Mouse (Mus musculus) neural tube, embryonic 15.5 days (tissue): ENCODE data around the gene Kif3a. TPM values are rescaled to one million over a fixed set of nuclear protein-coding genes. Genes with fewer than 3 reads are reported as not detected.

Source experiments
- ATAC-seq: fragments of 200-750 bp; cut with Nextera tagmentation; 2 replicates; pipeline ENCODE4 v1.8.0; 2017; ENCODE audit warnings: mild to moderate bottlenecking, moderate TSS enrichment, moderate library complexity; ENCODE audit not compliant: low FRiP score
- H3K27ac ChIP-seq: fragments of 300-500 bp; sonication (generic); replicated peaks from 2 replicates; pipeline ENCODE4 v1.5.1; 2015; ENCODE audit warnings: mild to moderate bottlenecking, inconsistent platforms
- H3K27me3 ChIP-seq: fragments of 300-500 bp; sonication (generic); replicated peaks from 2 replicates; pipeline ENCODE4 v1.6.1; 2015; ENCODE audit warnings: inconsistent platforms
- H3K36me3 ChIP-seq: fragments of 300-500 bp; sonication (generic); 2 replicates; pipeline ENCODE4 v1.6.1; 2015; ENCODE audit warnings: inconsistent platforms
- H3K4me1 ChIP-seq: fragments of 300-500 bp; sonication (generic); 2 replicates; pipeline ENCODE4 v1.6.1; 2015; ENCODE audit warnings: inconsistent platforms
- H3K4me2 ChIP-seq: fragments of 300-500 bp; sonication (generic); 2 replicates; pipeline ENCODE4 v1.6.1; 2015; ENCODE audit warnings: inconsistent platforms, mild to moderate bottlenecking, moderate library complexity
- H3K4me3 ChIP-seq: fragments of 300-500 bp; sonication (generic); replicated peaks from 2 replicates; pipeline ENCODE4 v1.5.1; 2015; ENCODE audit warnings: mild to moderate bottlenecking, inconsistent platforms
- H3K9ac ChIP-seq: fragments of 300-500 bp; sonication (generic); replicated peaks from 2 replicates; pipeline ENCODE4 v1.6.1; 2015; ENCODE audit warnings: mild to moderate bottlenecking, inconsistent platforms
- H3K9me3 ChIP-seq: fragments of 300-500 bp; sonication (generic); replicated peaks from 2 replicates; pipeline ENCODE4 v1.6.1; 2016; ENCODE audit warnings: inconsistent platforms
- WGBS: fragments of 180-500 bp; shearing (Covaris S2); methylation state at CpG from one replicate; pipeline ENCODE4 v1.1.7; 2015; ENCODE audit warnings: mixed read lengths; 5-methylcytosine and 5-hydroxymethylcytosine counted together
- polyA plus RNA-seq: library from polyadenylated mRNA; unstranded; fragments of >200 nt; fragmentation: Nextera tagmentation; extraction: Ambion mirVana; gene quantifications from 2 replicates; pipeline ENCODE4 v1.2.1, GENCODE M21; 2015

The Kif3a gene
- 275 and 338 TPM in 2 replicates for polyA plus RNA-seq

GRCm38 (mm10) chr11:53567224-53568014 is at the start of gene Kif3a:
Gene Kif3a, plus strand, starts transcription at chr11:53567379.
- under 1% methylated on average over 64 of the region's 69 CpGs for WGBS

GRCm38 (mm10) chr11:53518759-53519158 is 48.4 kb upstream of the Kif3a start:
- Histone ChIP-seq H3K9ac (no peak overlapping the region), H3K27me3 (no peaks in the 10 kb centered on the region), H3K9me3 (no peaks in the 10 kb centered on the region), H3K4me3 (no peak overlapping the region), H3K36me3 (no peaks in the 10 kb centered on the region), H3K27ac (no peak overlapping the region), H3K4me1 (peaks cover 43% of the 10 kb centered on the region), H3K4me2 (peak overlapping the region; percentile 87)
- no peak for ATAC-seq
- WGBS: 60% methylated on average over 5 of the region's 5 CpGs

More at GRCm38 (mm10) chr11:53567224-53568014, at the start of gene Kif3a:
- Histone ChIP-seq H3K4me3 (peak within 1 kb of the TSS; percentile 93), H3K4me2 (peak within 1 kb of the TSS; percentile 72), H3K27me3 (no peaks in the 10 kb centered on the region), H3K4me1 (peaks cover 30% of the 10 kb centered on the region), H3K27ac (peak within 1 kb of the TSS; percentile 93), H3K9ac (peak within 1 kb of the TSS; percentile 98), H3K36me3 (0 out of 2 replicates have a peak, but pooled peaks cover 10% of the 10 kb centered on the region), H3K9me3 (no peaks in the 10 kb centered on the region)
- ATAC-seq: peak; percentile 97

DNA sequence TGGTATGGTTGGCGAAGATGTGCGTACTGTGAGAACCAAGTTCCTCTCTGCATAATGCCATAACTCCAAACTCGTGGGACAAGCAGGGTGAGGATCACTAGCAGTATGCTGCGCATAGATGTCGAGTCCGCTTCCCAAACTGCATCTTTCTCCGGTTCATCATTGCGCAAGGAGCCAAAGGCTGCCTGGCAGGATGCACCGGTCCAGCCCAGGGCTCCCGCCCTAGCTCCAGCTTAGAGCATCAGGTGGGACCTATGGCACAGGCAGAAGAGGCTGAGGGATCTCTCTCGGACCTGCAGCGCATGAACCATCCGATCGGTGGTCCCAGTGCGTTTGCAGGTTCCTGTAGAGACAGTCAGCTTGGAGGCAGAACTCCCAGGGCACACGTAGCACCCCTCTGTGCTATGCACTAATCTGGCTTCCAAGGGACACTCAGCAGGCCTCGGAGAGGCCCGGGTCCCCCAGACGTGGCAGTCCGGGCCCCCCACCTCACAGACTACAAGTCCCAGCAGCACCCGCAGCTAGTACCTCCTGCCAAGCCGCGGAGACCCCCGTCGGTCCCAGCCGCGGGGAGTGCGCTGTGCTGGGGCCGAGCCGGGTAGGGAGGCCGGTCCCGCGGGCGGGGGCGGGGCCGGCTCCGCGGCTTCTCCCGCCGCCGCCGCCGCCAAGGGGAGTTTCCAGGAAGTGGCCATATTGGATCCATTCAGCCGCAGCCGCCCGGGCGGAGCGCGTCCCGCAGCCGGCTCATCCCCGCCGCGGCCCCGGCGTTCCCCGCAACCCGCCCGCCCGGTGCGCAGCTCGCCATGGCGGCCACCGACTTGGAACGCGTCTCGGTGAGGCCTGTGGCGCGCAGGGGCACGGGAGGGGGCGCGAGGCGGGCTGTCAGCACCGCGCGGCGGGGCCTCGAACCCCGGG is 47.7 kb upstream of the Kif3a start, which contains the start of gene Sept8:
Sept8 (plus strand) TSS at position 51 of the 915 bp plus-strand sequence.
- peaks cover 45% of the 10 kb centered on the region for H3K4me1 ChIP-seq
- peak; percentile 88 for ATAC-seq
- 5% methylated on average over 69 of the region's 79 CpGs for WGBS
- H3K4me2 ChIP-seq: peak within 1 kb of the TSS; percentile 87
- H3K27ac ChIP-seq: peak within 1 kb of the TSS; percentile 81
- no peaks in the 10 kb centered on the region for H3K27me3 ChIP-seq
- no peaks in the 10 kb centered on the region for H3K36me3 ChIP-seq
- no peaks in the 10 kb centered on the region for H3K9me3 ChIP-seq
- peak within 1 kb of the TSS; percentile 88 for H3K9ac ChIP-seq
- H3K4me3 ChIP-seq: peak within 1 kb of the TSS; percentile 78

GRCm38 (mm10) chr11:53520122-53520978 is 46.8 kb upstream of the Kif3a start:
- H3K9ac ChIP-seq: peak overlapping the region; percentile 88
- H3K27ac ChIP-seq: peak overlapping the region; percentile 81
- H3K9me3 ChIP-seq: no peaks in the 10 kb centered on the region
- no peaks in the 10 kb centered on the region for H3K36me3 ChIP-seq
- H3K4me2 ChIP-seq: peak overlapping the region; percentile 87
- H3K4me1 ChIP-seq: peaks cover 45% of the 10 kb centered on the region
- H3K4me3 ChIP-seq: peak overlapping the region; percentile 78
- peak; percentile 56 for ATAC-seq
- WGBS: 3% methylated on average over 24 of the region's 24 CpGs
- H3K27me3 ChIP-seq: no peaks in the 10 kb centered on the region

- peaks cover 45% of the 10 kb centered on the region for H3K4me1 ChIP-seq
- H3K9ac ChIP-seq: peak overlapping the region; percentile 88; the same call in 1 of the 2 replicates
- 36% methylated on average over 16 of the region's 16 CpGs for WGBS
- H3K4me3 ChIP-seq: peak overlapping the region; percentile 78
- H3K9me3 ChIP-seq: no peaks in the 10 kb centered on the region
- H3K36me3 ChIP-seq: no peaks in the 10 kb centered on the region
- H3K27me3 ChIP-seq: no peaks in the 10 kb centered on the region
- H3K27ac ChIP-seq: peak overlapping the region; percentile 81
- peak overlapping the region; percentile 87 for H3K4me2 ChIP-seq
- no peak for ATAC-seq
Measured at GRCm38 (mm10) chr11:53521120-53521820, 45.9 kb upstream of the Kif3a start.

DNA sequence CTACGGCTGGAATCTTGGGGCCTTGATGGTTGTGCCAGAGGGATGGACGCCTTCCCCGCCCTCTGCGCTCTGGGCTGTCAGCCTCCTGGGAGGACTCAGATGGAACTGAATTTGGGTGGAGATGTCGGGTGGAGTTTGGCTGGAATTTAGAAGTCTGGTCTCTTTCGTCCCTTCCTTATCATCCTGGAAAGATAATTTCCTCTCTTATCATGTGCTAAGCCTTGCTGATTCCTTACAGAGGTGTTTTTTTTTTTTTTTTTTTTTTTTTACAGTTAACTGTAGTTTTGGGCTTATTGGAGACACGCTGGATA is 45.4 kb upstream of the Kif3a start:
- Histone ChIP-seq H3K36me3 (no peaks in the 10 kb centered on the region), H3K4me3 (peak overlapping the region; percentile 78; the same call in 1 of the 2 replicates), H3K27ac (no peak overlapping the region), H3K4me2 (peak overlapping the region; percentile 87), H3K4me1 (peaks cover 45% of the 10 kb centered on the region), H3K9me3 (no peaks in the 10 kb centered on the region), H3K9ac (no peak overlapping the region), H3K27me3 (no peaks in the 10 kb centered on the region)
- WGBS: 84% methylated on average over 7 of the region's 7 CpGs
- ATAC-seq: no peak

DNA sequence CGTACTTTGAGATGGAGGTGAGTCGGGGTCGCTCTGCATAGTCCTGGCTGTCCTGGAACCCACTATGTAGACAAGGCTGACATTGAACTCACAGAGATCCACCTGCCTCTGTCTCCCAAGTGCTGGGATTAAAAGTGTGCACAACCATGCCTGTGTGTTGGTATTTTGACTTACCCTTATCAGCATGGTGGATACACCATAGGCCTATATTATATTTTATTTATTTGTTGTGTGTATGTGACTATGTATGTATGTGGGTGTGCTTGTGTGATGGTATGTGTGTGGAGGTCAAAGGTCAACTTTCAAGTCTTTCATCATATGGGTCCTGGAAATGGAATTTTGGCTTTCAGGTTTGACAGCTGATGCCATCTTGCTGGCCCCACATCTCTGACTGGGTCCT is 44.8 kb upstream of the Kif3a start:
- H3K4me2 ChIP-seq: no peak overlapping the region
- no peaks in the 10 kb centered on the region for H3K9me3 ChIP-seq
- peaks cover 45% of the 10 kb centered on the region for H3K4me1 ChIP-seq
- no peaks in the 10 kb centered on the region for H3K36me3 ChIP-seq
- H3K9ac ChIP-seq: no peak overlapping the region
- ATAC-seq: no peak
- H3K4me3 ChIP-seq: no peak overlapping the region
- no peak overlapping the region for H3K27ac ChIP-seq
- 91% methylated on average over 3 of the region's 3 CpGs for WGBS
- no peaks in the 10 kb centered on the region for H3K27me3 ChIP-seq

DNA sequence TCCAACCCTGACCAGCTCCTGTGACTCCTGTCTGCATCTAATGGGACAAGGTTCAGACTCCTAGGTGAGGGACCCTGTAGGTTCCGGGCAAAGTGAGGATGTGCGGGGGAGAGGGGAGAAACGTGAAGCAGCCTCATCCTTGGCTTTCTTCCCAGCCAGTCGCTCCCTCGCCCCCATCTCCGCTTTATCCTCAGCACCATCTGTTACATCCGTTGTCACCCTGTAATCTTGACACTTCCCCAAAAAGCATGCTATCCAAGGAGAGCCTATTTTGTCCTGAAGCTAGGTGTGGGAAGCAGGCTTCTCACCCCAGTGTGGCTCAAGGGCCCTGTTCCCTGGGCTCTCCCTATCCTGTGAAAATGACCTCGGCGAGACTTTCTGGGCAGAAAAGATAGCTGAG is 44.2 kb upstream of the Kif3a start:
- Histone ChIP-seq H3K4me3 (no peak overlapping the region), H3K27ac (no peak overlapping the region), H3K9me3 (no peaks in the 10 kb centered on the region), H3K4me1 (peaks cover 47% of the 10 kb centered on the region), H3K36me3 (no peaks in the 10 kb centered on the region), H3K4me2 (no peak overlapping the region), H3K9ac (no peak overlapping the region), H3K27me3 (no peaks in the 10 kb centered on the region)
- ATAC-seq: no peak
- 66% methylated on average over 9 of the region's 9 CpGs for WGBS

DNA sequence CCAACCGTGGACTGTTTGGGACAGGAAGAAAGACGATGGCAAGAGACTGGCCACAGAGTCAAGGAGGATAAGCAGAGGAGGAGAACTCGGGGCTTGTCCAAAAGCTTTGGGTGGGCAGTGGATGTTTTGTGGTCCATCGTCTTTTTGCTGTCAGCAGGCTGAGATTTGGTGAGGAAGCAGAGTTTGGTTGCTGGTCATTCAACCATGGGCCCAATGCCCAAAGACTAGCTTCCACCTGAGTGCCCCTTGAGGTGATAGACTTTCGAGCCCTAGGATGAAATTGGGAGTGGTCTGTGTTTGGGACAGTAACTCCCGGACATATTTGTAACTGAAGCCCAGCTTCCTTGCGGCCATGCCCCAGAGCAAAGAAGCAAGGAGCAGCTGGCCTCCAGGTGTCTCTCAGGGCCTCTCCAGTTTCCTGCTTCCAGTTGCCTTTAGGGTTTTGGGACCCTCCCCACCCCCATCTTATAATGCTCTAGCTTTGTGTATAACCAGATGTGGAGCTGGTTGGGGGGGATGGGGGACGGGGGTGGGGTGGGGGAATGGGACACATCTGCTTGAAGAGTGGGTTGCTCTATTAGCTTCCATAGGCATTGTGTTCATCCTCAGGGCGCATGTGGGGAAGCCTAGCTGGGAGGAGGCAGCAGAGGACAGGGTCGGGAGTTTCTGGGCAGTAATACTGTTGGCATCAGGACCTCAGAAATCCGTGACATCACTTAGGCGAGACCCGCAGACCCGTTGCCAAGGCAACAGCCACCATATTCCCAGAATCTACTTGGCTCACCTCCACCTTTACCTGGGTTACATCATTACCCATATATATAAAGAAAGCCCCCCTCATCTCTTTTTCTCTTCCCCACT is 43.4 kb upstream of the Kif3a start:
- Histone ChIP-seq H3K36me3 (no peaks in the 10 kb centered on the region), H3K4me2 (no peak overlapping the region), H3K9ac (no peak overlapping the region), H3K9me3 (no peaks in the 10 kb centered on the region), H3K4me3 (no peak overlapping the region), H3K27me3 (no peaks in the 10 kb centered on the region), H3K27ac (no peak overlapping the region), H3K4me1 (peaks cover 55% of the 10 kb centered on the region)
- WGBS: 83% methylated on average over 14 of the region's 14 CpGs
- no peak for ATAC-seq

DNA sequence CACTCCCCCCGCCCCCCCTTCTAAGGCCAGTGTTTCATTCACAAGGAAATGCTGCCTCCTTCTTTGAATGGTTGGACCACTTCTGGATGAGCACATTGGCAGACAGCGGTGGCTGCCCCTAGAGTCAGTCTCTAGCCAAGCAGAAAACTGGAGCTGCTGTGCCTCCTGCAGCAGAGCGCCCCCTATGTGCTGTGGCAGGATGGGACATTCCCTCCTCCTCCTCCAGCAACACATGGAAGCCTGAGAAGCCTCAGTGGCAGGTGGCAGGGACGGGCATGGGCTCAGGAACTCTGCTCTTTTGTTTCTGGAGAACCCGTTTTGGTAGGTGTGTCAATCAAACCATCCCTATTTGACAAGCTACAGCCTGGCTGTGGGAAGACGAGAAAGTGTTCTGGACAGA is 42.3 kb upstream of the Kif3a start:
- Histone ChIP-seq H3K27me3 (no peaks in the 10 kb centered on the region), H3K4me3 (no peak overlapping the region), H3K9me3 (no peaks in the 10 kb centered on the region), H3K9ac (no peak overlapping the region), H3K36me3 (no peaks in the 10 kb centered on the region), H3K27ac (no peak overlapping the region), H3K4me2 (no peak overlapping the region), H3K4me1 (peaks cover 57% of the 10 kb centered on the region)
- no peak for ATAC-seq
- WGBS: 82% methylated on average over 6 of the region's 6 CpGs
